8 mouse cellular contexts compared by ENCODE assay signal in genomic region chr15:84231721-84232561, GRCm38 (mm10). TPM values are rescaled to one million over a fixed set of nuclear protein-coding genes. Genes with fewer than 3 reads are reported as not detected.
DNase-seq lines count a peak whose midpoint lies in the region; ATAC-seq and TF ChIP-seq lines count a peak whose summit lies in the region.

TSS of gene Parvb (plus strand) at chr15:84232043.

- peaks cover 15% of the 10 kb centered on the region for H3K36me3 ChIP-seq in heart, embryonic 13.5 days
- H3K36me3 ChIP-seq in kidney, postnatal 0 days (ENCODE audit: insufficient read depth, low read length), result no peaks in the 10 kb centered on the region
- peaks cover 5% of the 10 kb centered on the region; the same call in 1 of the 2 replicates for H3K36me3 ChIP-seq in liver, embryonic 12.5 days
- H3K36me3 ChIP-seq in myocyte (ENCODE audit: control insufficient read depth, insufficient read depth), result no peaks in the 10 kb centered on the region

- H3K79me2 ChIP-seq in myocyte (ENCODE audit: control insufficient read depth, insufficient read depth), result peaks cover 40% of the 10 kb centered on the region

- peak within 1 kb of the TSS; percentile 88 for H3K27ac ChIP-seq in heart, embryonic 13.5 days (replicated peaks)
- H3K27ac ChIP-seq in kidney, postnatal 0 days, result peak within 1 kb of the TSS; percentile 70
- peak within 1 kb of the TSS; percentile 92 for H3K27ac ChIP-seq in liver, embryonic 12.5 days

- no peak for TF ChIP-seq POLR2A in myocyte (IDR thresholded peaks at IDR 0.05; ENCODE audit: insufficient read length, low read depth)

- H3K9me3 ChIP-seq in heart, embryonic 13.5 days, result no peaks in the 10 kb centered on the region
- no peaks in the 10 kb centered on the region for H3K9me3 ChIP-seq in kidney, postnatal 0 days (replicated peaks; ENCODE audit: low read length)
- no peaks in the 10 kb centered on the region for H3K9me3 ChIP-seq in liver, embryonic 12.5 days (replicated peaks)

- H3K4me2 ChIP-seq in heart, embryonic 13.5 days, result peak within 1 kb of the TSS; percentile 80
- peak within 1 kb of the TSS; percentile 92 for H3K4me2 ChIP-seq in kidney, postnatal 0 days (ENCODE audit: low read length)
- H3K4me2 ChIP-seq in liver, embryonic 12.5 days, result peak within 1 kb of the TSS; percentile 88
- peak within 1 kb of the TSS; percentile 97 for H3K4me2 ChIP-seq in myocyte (ENCODE audit: low read depth)

- H3K4me3 ChIP-seq in heart, embryonic 13.5 days, result peak within 1 kb of the TSS; percentile 80
- peak within 1 kb of the TSS; percentile 50 for H3K4me3 ChIP-seq in kidney, postnatal 0 days (replicated peaks; ENCODE audit: low read depth, low read length)
- peak within 1 kb of the TSS; percentile 75 for H3K4me3 ChIP-seq in liver, embryonic 12.5 days
- H3K4me3 ChIP-seq in myocyte, result peak within 1 kb of the TSS; percentile 79

- under 1% methylated on average over 53 of the region's 53 CpGs for WGBS in heart, embryonic 13.5 days
- WGBS in kidney, postnatal 0 days, result under 1% methylated on average over 53 of the region's 53 CpGs
- under 1% methylated on average over 53 of the region's 53 CpGs for WGBS in liver, embryonic 12.5 days (ENCODE audit: insufficient replicate concordance)

- H3K27me3 ChIP-seq in heart, embryonic 13.5 days (replicated peaks), result no peaks in the 10 kb centered on the region
- H3K27me3 ChIP-seq in kidney, postnatal 0 days (ENCODE audit: insufficient read depth, low read length), result no peaks in the 10 kb centered on the region
- H3K27me3 ChIP-seq in liver, embryonic 12.5 days (replicated peaks), result no peaks in the 10 kb centered on the region; the same call in 1 of the 2 replicates
- no peaks in the 10 kb centered on the region for H3K27me3 ChIP-seq in myocyte (ENCODE audit: control insufficient read depth, insufficient read depth, insufficient read length)

- peaks cover 39% of the 10 kb centered on the region for H3K4me1 ChIP-seq in heart, embryonic 13.5 days
- peaks cover 4% of the 10 kb centered on the region; the same call in 1 of the 2 replicates for H3K4me1 ChIP-seq in kidney, postnatal 0 days (replicated peaks; ENCODE audit: insufficient read depth, low read length)
- H3K4me1 ChIP-seq in liver, embryonic 12.5 days, result peaks cover 62% of the 10 kb centered on the region

- H3K9ac ChIP-seq in heart, embryonic 13.5 days, result peak within 1 kb of the TSS; percentile 91
- H3K9ac ChIP-seq in kidney, postnatal 0 days (ENCODE audit: low read depth, low read length), result peak within 1 kb of the TSS; percentile 64
- H3K9ac ChIP-seq in liver, embryonic 12.5 days, result peak within 1 kb of the TSS; percentile 73

- peak; percentile 72 for ATAC-seq in erythroid progenitor cell, adult 5-6 weeks (replicated peaks; ENCODE audit: low FRiP score, poor library complexity, severe bottlenecking)
- peak; percentile 58; the same call in 1 of the 2 replicates for ATAC-seq in heart, embryonic 13.5 days (ENCODE audit: extremely low read depth, insufficient number of reproducible peaks, low FRiP score, low TSS enrichment)
- peak; percentile 55 for ATAC-seq in kidney, postnatal 0 days (replicated peaks; ENCODE audit: low FRiP score, low read depth)
- peak; percentile 75 for ATAC-seq in liver, embryonic 12.5 days

- DNase-seq in ES-CJ7 (ENCODE audit: low read depth, low spot score), result peak; percentile 36
- peak; percentile 82 for DNase-seq in brain, adult 2 months (ENCODE audit: low read depth, low spot score)
- DNase-seq in kidney, postnatal 0 days (ENCODE audit: low spot score), result peak; percentile 44
- DNase-seq in ovary, postnatal 14 days (ENCODE audit: low spot score), result no peak

- no peak for TF ChIP-seq CTCF in kidney, postnatal 0 days (IDR thresholded peaks at IDR 0.05; ENCODE audit: low read depth)

- H3ac ChIP-seq in myocyte (ENCODE audit: control insufficient read depth, insufficient read length), result peak within 1 kb of the TSS; percentile 66

TF ChIP-seq in myocyte, 11 proteins besides CTCF, POLR2A, EP300 and RAD21:
- TF ChIP-seq POLR2AphosphoS2 (IDR thresholded peaks at IDR 0.05; ENCODE audit: insufficient read length, low read depth), result peak; percentile 28
- TF ChIP-seq E2F4 (IDR thresholded peaks at IDR 0.05; ENCODE audit: insufficient read depth), result no peak
- peak; percentile 39 for TF ChIP-seq SRF (IDR thresholded peaks at IDR 0.05; ENCODE audit: control insufficient read depth, insufficient read length, low read depth)
- TF ChIP-seq MYOG (IDR thresholded peaks at IDR 0.05; ENCODE audit: control insufficient read depth in 1 of 3, insufficient read depth in 1 of 3, insufficient read length in 2 of 3, low read depth in 2 of 3), result peak in 2 of 3 experiments; percentile 37 to 38
TF ChIP-seq in myocyte: peak in this region for 3.

RNA-seq across cellular contexts. Expression of gene Parvb, which starts in this region (rescaled TPM):
- 87.9 and 89.7 TPM in 2 replicates for total RNA-seq in erythroid progenitor cell, adult 5-6 weeks (2015; ENCODE audit: low replicate concordance)
- 26.2 and 32.4 TPM in 2 replicates for total RNA-seq in erythroid progenitor cell, adult 5-6 weeks (2017; ENCODE audit: low replicate concordance)
- 12.7 and 15.5 TPM in 2 replicates for polyA plus RNA-seq in heart, embryonic 13.5 days (2015; fragmentation: Nextera tagmentation; extraction: Ambion mirVana)
- 2.8 and 3.3 TPM in 2 replicates for polyA plus RNA-seq in kidney, postnatal 0 days (2015; fragmentation: Nextera tagmentation; extraction: Ambion mirVana)
- polyA plus RNA-seq in liver, embryonic 12.5 days (2016; fragmentation: Nextera tagmentation; extraction: Ambion mirVana), result 7.5 and 10.0 TPM in 2 replicates
- polyA plus RNA-seq in myocyte (2012; fragmentation: generic; extraction: Trizol), result 86.2 TPM
